Mouse (Mus musculus) G1E (cell line): ENCODE measurements around the gene Atg2b. TPM values are rescaled to one million over a fixed set of nuclear protein-coding genes. Genes with fewer than 3 reads are reported as not detected.

ENCODE experiments used
- ATAC-seq: 2 replicates; pipeline ENCODE4 v1.8.0; 2016; ENCODE audit warnings: mild to moderate bottlenecking; ENCODE audit not compliant: insufficient number of reproducible peaks, poor library complexity, low FRiP score, severe bottlenecking; ENCODE audit errors: extremely low read depth
- DNase-seq: peaks from one replicate; pipeline ENCODE4 v3.0.0; 2012; ENCODE audit warnings: low spot score
- H3K27me3 ChIP-seq: 2 replicates; pipeline ENCODE4 v1.6.1; 2012; ENCODE audit warnings: mild to moderate bottlenecking, low read length, inconsistent platforms; ENCODE audit not compliant: insufficient read depth
- H3K36me3 ChIP-seq: replicated peaks from 2 replicates; pipeline ENCODE3; 2012; ENCODE audit warnings: mild to moderate bottlenecking, inconsistent platforms
- H3K4me1 ChIP-seq: 2 replicates; pipeline ENCODE4 v1.6.1; 2012; ENCODE audit warnings: low read depth, low read length, inconsistent platforms, mixed read lengths; ENCODE audit not compliant: insufficient read depth
- H3K4me3 ChIP-seq: 2 replicates; pipeline ENCODE4 v1.5.1; 2012; ENCODE audit warnings: low read depth, mild to moderate bottlenecking, inconsistent platforms, low read length, moderate library complexity, mixed read lengths
- H3K9me3 ChIP-seq: replicated peaks from 2 replicates; pipeline ENCODE4 v1.6.1; 2012; ENCODE audit warnings: inconsistent platforms
- CTCF ChIP-seq: IDR thresholded peaks from 2 replicates; pipeline ENCODE4 v1.5.1; 2012; ENCODE audit warnings: low read depth, low read length, inconsistent platforms, mixed read lengths
- GATA1 ChIP-seq: IDR thresholded peaks from 2 replicates; pipeline ENCODE4 v1.6.1; 2012; ENCODE audit warnings: borderline replicate concordance, low read length, inconsistent platforms, mixed read lengths
- GATA2 ChIP-seq: IDR thresholded peaks from 2 replicates; pipeline ENCODE4 v1.6.1; 2012; ENCODE audit warnings: low read depth, low read length, inconsistent platforms, borderline replicate concordance
- POLR2AphosphoS5 ChIP-seq: IDR thresholded peaks from 2 replicates; pipeline ENCODE4 v1.6.1; 2012; ENCODE audit warnings: low read depth, low read length, inconsistent platforms; ENCODE audit not compliant: insufficient replicate concordance
- TAL1 ChIP-seq: conservative IDR thresholded peaks from 2 replicates; pipeline ENCODE4 v1.6.1; 2012; ENCODE audit warnings: low read depth, low read length, inconsistent platforms, mixed read lengths
- polyA plus RNA-seq: library from polyadenylated mRNA; stranded (reverse); fragments of >175 nt; gene quantifications from 2 replicates; pipeline ENCODE4 v1.2.3, GENCODE M21; 2012
- total RNA-seq, 2 experiments: library from RNA; stranded (forward) in 1 of 2; stranded (reverse) in 1 of 2; fragments of 200-1000 nt in 1 of 2; fragments of >200 nt in 1 of 2; fragmentation: Nextera tagmentation in 1 of 2; gene quantifications; 2 replicates each; pipeline ENCODE4 v1.2.3; 2014 to 2017

Gene Atg2b
- total and polyA plus RNA-seq, 3 experiments = 22.0 to 128 (median 62.0) TPM

GRCm38 (mm10) chr12:105592361-105592761 is 92.7 kb downstream of the Atg2b start:
- TF ChIP-seq CTCF = no peak
- no peak for TF ChIP-seq TAL1
- TF ChIP-seq GATA2 = no peak
- TF ChIP-seq POLR2AphosphoS5 = no peak
- TF ChIP-seq GATA1 = no peak
- DNase-seq = no peak
- Histone ChIP-seq H3K27me3 (peaks cover 7% of the 10 kb centered on the region; the same call in 1 of the 2 replicates), H3K4me3 (no peak overlapping the region), H3K9me3 (no peaks in the 10 kb centered on the region), H3K4me1 (no peaks in the 10 kb centered on the region), H3K36me3 (no peaks in the 10 kb centered on the region)
- no peak for ATAC-seq

GRCm38 (mm10) chr12:105590786-105591185 is 94.2 kb downstream of the Atg2b start:
- ATAC-seq (no peak), DNase-seq (no peak)
- H3K9me3 ChIP-seq = no peaks in the 10 kb centered on the region
- peaks cover 12% of the 10 kb centered on the region; the same call in 1 of the 2 replicates for H3K27me3 ChIP-seq
- H3K4me3 ChIP-seq = no peak overlapping the region
- H3K4me1 ChIP-seq = no peaks in the 10 kb centered on the region
- no peak for TF ChIP-seq GATA1
- no peak for TF ChIP-seq POLR2AphosphoS5
- TF ChIP-seq GATA2 = no peak
- TF ChIP-seq TAL1 = no peak
- no peaks in the 10 kb centered on the region for H3K36me3 ChIP-seq

GRCm38 (mm10) chr12:105587526-105587925 is 97.5 kb downstream of the Atg2b start:
- no peaks in the 10 kb centered on the region for H3K9me3 ChIP-seq
- no peak overlapping the region for H3K4me3 ChIP-seq
- peaks cover 21% of the 10 kb centered on the region for H3K4me1 ChIP-seq
- ATAC-seq = no peak
- TF ChIP-seq GATA1 (no peak), POLR2AphosphoS5 (no peak), TAL1 (no peak), GATA2 (no peak), CTCF (no peak)
- no peak for DNase-seq
- no peaks in the 10 kb centered on the region for H3K36me3 ChIP-seq
- peaks cover 12% of the 10 kb centered on the region; the same call in 1 of the 2 replicates for H3K27me3 ChIP-seq

- Histone ChIP-seq H3K4me1 (peaks cover 21% of the 10 kb centered on the region), H3K36me3 (no peaks in the 10 kb centered on the region), H3K27me3 (peaks cover 8% of the 10 kb centered on the region; the same call in 1 of the 2 replicates), H3K9me3 (no peaks in the 10 kb centered on the region), H3K4me3 (no peak overlapping the region)
- TF ChIP-seq GATA2 (no peak), CTCF (peak; percentile 81), GATA1 (no peak), TAL1 (no peak), POLR2AphosphoS5 (no peak)
- DNase-seq (peak; percentile 44), ATAC-seq (no peak; the same call in 1 of the 2 replicates)
Measured at GRCm38 (mm10) chr12:105584851-105585250, 100.2 kb downstream of the Atg2b start.

GRCm38 (mm10) chr12:105583484-105583883 is 101.5 kb downstream of the Atg2b start:
- peaks cover 21% of the 10 kb centered on the region for H3K4me1 ChIP-seq
- DNase-seq (peak; percentile 54), ATAC-seq (peak; percentile 84)
- TF ChIP-seq CTCF (no peak), TAL1 (no peak), GATA2 (no peak), GATA1 (no peak), POLR2AphosphoS5 (no peak)
- H3K36me3 ChIP-seq = no peaks in the 10 kb centered on the region
- H3K27me3 ChIP-seq = peaks cover 8% of the 10 kb centered on the region; the same call in 1 of the 2 replicates
- H3K4me3 ChIP-seq = no peak overlapping the region
- H3K9me3 ChIP-seq = no peaks in the 10 kb centered on the region

- peaks cover 6% of the 10 kb centered on the region; the same call in 1 of the 2 replicates for H3K27me3 ChIP-seq
- TF ChIP-seq CTCF (no peak), GATA2 (no peak), GATA1 (no peak), TAL1 (no peak), POLR2AphosphoS5 (no peak)
- ATAC-seq = no peak
Measured at GRCm38 (mm10) chr12:105582486-105582885, 102.5 kb downstream of the Atg2b start.

More at GRCm38 (mm10) chr12:105582486-105582885, 102.5 kb downstream of the Atg2b start:
- Histone ChIP-seq H3K4me1 (peaks cover 21% of the 10 kb centered on the region), H3K4me3 (no peak overlapping the region), H3K36me3 (no peaks in the 10 kb centered on the region), H3K9me3 (no peaks in the 10 kb centered on the region)
- no peak for DNase-seq
